Mouse (Mus musculus) liver, embryonic 14.5 days (tissue): ENCODE measurements at regions not wholly inside any gene's neighbourhood (a gene's known extent, or its start where the extent isn't known, plus 50 kb on each side); places are given as distances from the start of the nearest gene placed in this dataset.
A peak's percentile ranks its signal among the peaks of the same experiment; 100 is the strongest.
"Not testable (repeated sequence)": the region's sequence is repeated elsewhere in the genome, so short reads cannot be mapped to it uniquely, and the experiment has no call there.

Experiments used
- ATAC-seq: fragments of 200-750 bp; cut with Nextera tagmentation; 2 replicates; pipeline ENCODE4 v1.8.0; 2017; ENCODE audit warnings: moderate number of reproducible peaks, mild to moderate bottlenecking, moderate library complexity; ENCODE audit not compliant: insufficient read depth
- DNase-seq, 3 experiments: peaks; one replicate each; pipeline ENCODE4 v3.0.0-alpha.2; 2012 to 2013; ENCODE audit warnings: low read depth in 3 of 3, low spot score in 3 of 3
- H3K27ac ChIP-seq: fragments of 300-500 bp; sonication (generic); 2 replicates; pipeline ENCODE4 v1.5.1; 2014; ENCODE audit warnings: moderate library complexity, mild to moderate bottlenecking, control low read depth, inconsistent platforms
- H3K27me3 ChIP-seq: fragments of 300-500 bp; sonication (generic); 2 replicates; pipeline ENCODE4 v1.6.1; 2014; ENCODE audit warnings: mild to moderate bottlenecking, low read length, moderate library complexity; ENCODE audit not compliant: control insufficient read depth, insufficient read depth
- H3K36me3 ChIP-seq: fragments of 300-500 bp; sonication (generic); replicated peaks from 2 replicates; pipeline ENCODE4 v1.6.1; 2014; ENCODE audit warnings: low read depth; ENCODE audit not compliant: control insufficient read depth, insufficient read depth
- H3K4me1 ChIP-seq, 2 experiments: fragments of 200-500 bp in 1 of 2; fragments of 300-500 bp in 1 of 2; sonication (generic) in 1 of 2; replicated peaks; 2 replicates each; pipeline ENCODE4 v1.6.1; 2012 to 2014; ENCODE audit warnings: antibody characterized with exemption in 1 of 2, inconsistent platforms in 1 of 2, low read length in 1 of 2; ENCODE audit not compliant: control insufficient read depth in 2 of 2, insufficient read depth in 2 of 2
- H3K4me2 ChIP-seq: fragments of 300-500 bp; sonication (generic); 2 replicates; pipeline ENCODE4 v1.6.1; 2014; ENCODE audit warnings: low read depth, mild to moderate bottlenecking, control low read depth, moderate library complexity
- H3K4me3 ChIP-seq, 2 experiments: fragments of 200-500 bp in 1 of 2; fragments of 300-500 bp in 1 of 2; sonication (generic) in 1 of 2; 2 replicates each; pipeline ENCODE4 v1.5.1; 2012 to 2014; ENCODE audit warnings: low read depth in 2 of 2, low read length in 2 of 2, mild to moderate bottlenecking in 2 of 2, control low read depth in 1 of 2, inconsistent platforms in 1 of 2, moderate library complexity in 1 of 2; ENCODE audit not compliant: insufficient read depth in 1 of 2
- H3K9ac ChIP-seq: fragments of 300-500 bp; sonication (generic); replicated peaks from 2 replicates; pipeline ENCODE4 v1.6.1; 2014; ENCODE audit warnings: mild to moderate bottlenecking, control low read depth, moderate library complexity
- H3K9me3 ChIP-seq: fragments of 300-500 bp; sonication (generic); 2 replicates; pipeline ENCODE4 v1.6.1; 2016; ENCODE audit warnings: low read length, mixed read lengths; ENCODE audit not compliant: control insufficient read depth
- CTCF ChIP-seq: IDR thresholded peaks from 2 replicates; pipeline ENCODE4 v1.5.1; 2016; ENCODE audit warnings: antibody characterized with exemption, low read depth, control low read depth
- EP300 ChIP-seq: IDR thresholded peaks from 2 replicates; pipeline ENCODE4 v1.6.1; 2016; ENCODE audit warnings: antibody characterized with exemption, low read depth
- WGBS: fragments of 180-500 bp; shearing (Covaris S2); extraction: QIAGEN DNeasy Blood & Tissue Kit; methylation state at CpG from one replicate; pipeline ENCODE4 v1.1.7; 2014; ENCODE audit not compliant: insufficient replicate concordance; 5-methylcytosine and 5-hydroxymethylcytosine counted together

DNA sequence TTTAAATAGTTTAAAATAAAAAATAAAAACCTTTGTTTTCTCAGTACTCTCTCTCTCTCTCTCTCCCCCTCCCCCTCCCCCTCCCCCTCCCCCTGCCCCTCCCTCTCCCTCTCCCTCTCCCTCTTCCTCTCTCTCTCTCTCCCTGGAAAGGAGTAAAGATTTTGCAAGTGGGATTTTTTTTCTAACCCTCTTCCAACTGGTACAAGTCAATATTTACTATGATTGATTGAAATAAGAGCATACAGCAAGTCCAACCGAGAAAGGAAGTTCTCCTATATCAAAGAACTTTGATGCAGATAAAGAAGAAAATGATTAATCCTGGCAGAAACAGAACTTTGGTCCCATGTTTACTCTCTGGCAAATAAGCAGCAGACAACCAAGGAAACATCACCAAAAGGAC lies 89.0 kb upstream of the Reln start:
- DNase-seq (no peak), ATAC-seq (peak; percentile 23; the same call in 1 of the 2 replicates)
- Histone ChIP-seq H3K36me3 (no peaks in the 10 kb centered on the region), H3K4me2 (no peak overlapping the region), H3K4me1 (peaks cover 0 to 3% of the 10 kb centered on the region in 2 experiments; a peak in 1 of 4 replicates), H3K9ac (no peak overlapping the region), H3K27me3 (no peaks in the 10 kb centered on the region), H3K4me3 (no peak overlapping the region), H3K9me3 (no peaks in the 10 kb centered on the region), H3K27ac (no peak overlapping the region)
- WGBS, result 55% methylated on average over 1 of the region's 1 CpGs
- TF ChIP-seq CTCF (no peak), EP300 (no peak)

- Histone ChIP-seq H3K4me3 (no peak overlapping the region), H3K9ac (no peak overlapping the region), H3K27me3 (no peaks in the 10 kb centered on the region), H3K9me3 (no peaks in the 10 kb centered on the region), H3K27ac (no peak overlapping the region), H3K36me3 (no peaks in the 10 kb centered on the region), H3K4me2 (no peak overlapping the region), H3K4me1 (peaks cover 0 to 3% of the 10 kb centered on the region in 2 experiments; a peak in 1 of 4 replicates)
- no peak for DNase-seq
- WGBS, result 84% methylated on average over 10 of the region's 10 CpGs
- TF ChIP-seq EP300 (no peak), CTCF (no peak)
- no peak for ATAC-seq
Observed at GRCm38 (mm10) chr5:22431721-22432120, 87.2 kb upstream of the Reln start.

DNA sequence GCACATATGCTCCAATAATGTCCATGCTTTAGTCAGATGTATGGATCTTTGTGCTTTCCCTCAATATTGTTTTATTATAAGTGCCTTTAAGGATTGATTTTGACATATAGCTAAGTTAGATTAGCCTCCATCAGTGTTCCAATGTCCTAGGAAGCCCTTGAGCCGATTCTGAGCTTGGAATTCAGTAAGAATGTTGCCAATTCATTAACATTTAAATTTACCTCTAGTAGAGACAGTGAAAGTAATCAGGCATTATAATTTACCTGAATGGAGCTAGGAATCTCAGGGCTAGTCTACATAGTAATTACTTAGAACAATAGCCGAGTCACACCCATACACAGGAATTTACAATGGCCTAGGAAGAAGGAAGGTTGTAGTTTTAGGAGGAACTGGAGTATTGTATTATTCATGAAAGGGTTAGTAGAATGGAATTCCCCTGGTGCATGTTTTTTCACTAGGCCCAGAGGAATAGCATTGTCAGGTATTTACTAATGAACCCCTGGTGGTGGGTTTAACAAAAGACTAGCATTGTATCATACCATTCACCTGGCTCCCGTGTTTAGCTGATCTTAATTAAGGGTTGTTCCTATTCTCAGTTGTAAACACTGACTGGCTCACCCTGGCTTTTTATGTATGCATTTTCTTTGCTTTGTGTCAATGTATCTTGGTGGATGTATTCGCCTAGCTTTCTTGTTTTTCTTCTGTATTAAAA lies 81.4 kb upstream of the Reln start:
- not testable (repeated sequence) for H3K36me3 ChIP-seq, H3K27me3 ChIP-seq, H3K9me3 ChIP-seq, ATAC-seq, DNase-seq, H3K4me1 ChIP-seq, H3K4me2 ChIP-seq, H3K4me3 ChIP-seq, H3K9ac ChIP-seq, H3K27ac ChIP-seq
- 51% methylated on average over 4 of the region's 4 CpGs for WGBS

DNA sequence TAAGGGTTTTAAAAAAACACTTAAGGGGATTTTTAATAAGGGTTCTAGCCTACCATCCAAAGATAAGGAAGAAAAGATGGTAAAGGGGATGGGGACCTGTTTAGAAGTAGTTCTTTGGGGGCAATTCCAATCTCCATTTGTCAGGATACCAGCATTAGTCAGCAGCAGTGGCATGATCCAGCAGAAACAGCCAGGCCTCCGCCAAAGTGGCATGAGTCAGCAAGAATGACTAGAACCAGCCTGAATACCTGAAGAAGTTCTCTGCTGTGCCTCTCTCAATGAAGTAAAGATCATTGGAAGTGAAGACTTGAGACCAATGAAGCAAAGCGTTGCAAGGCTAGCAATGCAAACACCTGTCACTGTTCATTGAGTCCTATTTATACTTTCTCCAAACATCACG lies 71.5 kb upstream of the Reln start:
- Histone ChIP-seq H3K4me1 (no peaks in the 10 kb centered on the region), H3K9me3 (no peaks in the 10 kb centered on the region), H3K27ac (no peak overlapping the region), H3K27me3 (no peaks in the 10 kb centered on the region), H3K9ac (no peak overlapping the region), H3K4me2 (no peak overlapping the region), H3K4me3 (no peak overlapping the region), H3K36me3 (no peaks in the 10 kb centered on the region)
- no peak for TF ChIP-seq EP300
- TF ChIP-seq CTCF, result no peak
- DNase-seq (peak in 1 of 3 experiments; percentile 22), ATAC-seq (no peak)
- WGBS, result 64% methylated on average over 3 of the region's 3 CpGs

DNA sequence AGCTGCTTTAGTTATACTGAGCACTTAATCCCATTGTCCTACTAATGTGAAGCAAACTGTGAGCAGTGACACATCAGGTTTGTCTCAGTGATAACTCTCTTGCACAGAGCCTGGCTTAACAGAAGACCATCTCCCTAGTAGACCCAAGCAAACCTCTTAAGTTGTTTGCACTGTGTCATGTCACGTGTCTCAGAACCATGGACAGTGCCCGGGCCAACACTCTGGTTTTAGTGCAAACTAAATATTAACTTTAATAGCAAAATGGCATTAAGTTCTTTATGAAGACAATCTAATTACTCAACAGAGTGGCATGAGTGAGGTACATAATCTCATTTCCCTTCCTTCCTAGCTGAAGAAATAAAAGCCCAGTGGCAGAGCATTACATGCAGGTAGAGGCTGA lies 54.6 kb upstream of the Reln start:
- WGBS, result 51% methylated on average over 2 of the region's 2 CpGs
- H3K4me1 ChIP-seq, result no peaks in the 10 kb centered on the region
- no peak overlapping the region for H3K4me2 ChIP-seq
- DNase-seq (no peak), ATAC-seq (no peak)
- H3K4me3 ChIP-seq, result no peak overlapping the region
- no peak overlapping the region for H3K9ac ChIP-seq
- TF ChIP-seq CTCF (no peak), EP300 (no peak)
- H3K27ac ChIP-seq, result no peak overlapping the region
- no peaks in the 10 kb centered on the region for H3K27me3 ChIP-seq
- no peaks in the 10 kb centered on the region for H3K9me3 ChIP-seq
- no peaks in the 10 kb centered on the region for H3K36me3 ChIP-seq
